Mouse (Mus musculus): ENCODE results near the gene Srrm3. TPM values are rescaled to one million over a fixed set of nuclear protein-coding genes. Genes with fewer than 3 reads are reported as not detected.
A peak's percentile ranks its signal among the peaks of the same experiment; 100 is the strongest.

The Srrm3 gene
- not detected in 2 replicates for total RNA-seq (2015; ENCODE audit: low replicate concordance)
- total RNA-seq (2017; ENCODE audit: low replicate concordance) = not detected in 2 replicates

DNA sequence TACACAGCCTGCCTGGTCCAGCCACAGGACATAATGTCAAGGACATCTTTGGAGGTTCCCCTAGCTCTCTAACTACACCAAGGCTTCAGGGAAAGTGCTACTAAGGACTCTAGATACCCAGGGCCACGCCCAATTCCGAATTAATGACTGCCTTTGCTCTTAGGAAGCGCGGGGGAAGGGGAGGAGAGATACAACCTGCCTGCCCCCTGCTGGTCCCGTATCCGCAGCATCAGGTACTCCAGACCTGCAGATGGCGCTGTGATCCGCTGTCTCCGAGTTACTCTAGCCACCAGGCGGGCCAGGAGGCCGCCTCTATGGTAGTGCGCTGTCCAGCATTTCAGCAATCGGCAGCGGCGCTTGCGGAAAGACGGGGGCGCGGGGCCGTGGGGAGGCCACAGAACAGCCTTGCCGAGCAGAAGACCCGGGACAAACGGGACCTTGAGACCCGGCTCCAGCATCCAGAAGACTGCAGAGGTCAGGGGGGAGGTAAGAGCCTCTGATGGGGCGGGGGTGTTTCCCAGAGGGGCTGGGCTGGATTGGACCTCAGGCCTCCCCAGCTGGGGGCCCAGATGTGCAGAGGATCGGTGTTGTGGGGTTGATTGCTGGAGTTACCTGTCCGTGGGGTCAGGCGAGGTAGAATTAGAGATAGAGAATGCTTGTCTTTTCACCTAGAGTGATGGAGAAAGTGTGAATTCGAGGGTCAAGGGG, at the start of gene Srrm3:
Srrm3 (plus strand) TSS at position 336 of the 708 bp plus-strand sequence.
- peak; percentile 71 for ATAC-seq (replicated peaks; ENCODE audit: low FRiP score, poor library complexity, severe bottlenecking)

DNA sequence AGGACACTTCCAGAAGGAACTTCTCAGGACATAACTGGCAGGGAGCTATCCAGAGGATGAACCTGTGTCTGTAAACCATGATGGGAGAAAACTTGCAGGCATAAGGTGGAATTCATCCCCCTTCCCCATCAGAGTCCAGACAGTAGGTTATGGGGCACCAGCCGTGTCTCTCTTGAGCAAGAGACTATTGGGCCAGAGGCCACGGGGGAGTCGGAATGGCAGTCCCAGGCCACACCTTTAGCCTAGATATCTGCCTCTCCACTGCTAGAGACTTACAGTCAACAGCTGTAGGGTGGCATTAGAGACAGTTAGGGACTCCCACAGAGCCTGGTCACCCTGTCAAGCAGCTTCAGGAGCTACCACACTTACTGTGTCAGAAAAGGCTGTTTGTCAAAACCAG, 44.8 kb upstream of the Srrm3 start:
- no peak for ATAC-seq (replicated peaks; ENCODE audit: low FRiP score, poor library complexity, severe bottlenecking)

- peak; percentile 52; the same call in 1 of the 2 replicates for ATAC-seq (replicated peaks; ENCODE audit: low FRiP score, poor library complexity, severe bottlenecking)
Observed at GRCm38 (mm10) chr5:135763526-135763925, 43.2 kb upstream of the Srrm3 start.

GRCm38 (mm10) chr5:135764971-135765370, 41.7 kb upstream of the Srrm3 start:
- ATAC-seq (replicated peaks; ENCODE audit: low FRiP score, poor library complexity, severe bottlenecking) = no peak

DNA sequence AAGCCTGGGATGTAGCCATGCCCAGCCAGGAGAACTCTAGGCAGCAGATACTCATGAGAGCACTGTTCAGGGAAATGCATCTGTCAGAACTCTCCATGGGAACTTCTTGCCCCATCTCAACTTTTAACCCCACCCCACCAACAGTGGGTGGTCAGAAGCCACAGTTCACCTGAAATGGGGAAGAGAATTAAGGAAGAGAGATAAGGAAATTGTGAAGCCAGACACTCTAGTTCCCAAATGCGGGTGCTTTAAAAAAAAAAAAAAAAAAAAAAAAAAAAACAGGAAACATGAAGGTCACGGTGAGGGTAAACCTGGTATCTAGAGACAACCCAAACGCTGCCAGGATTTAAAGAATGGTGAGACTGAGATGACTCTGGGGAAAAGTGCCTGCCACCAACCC, 34.2 kb upstream of the Srrm3 start:
- ATAC-seq (replicated peaks; ENCODE audit: low FRiP score, poor library complexity, severe bottlenecking) = no peak

GRCm38 (mm10) chr5:135776546-135776945, 30.1 kb upstream of the Srrm3 start:
- no peak for ATAC-seq (replicated peaks; ENCODE audit: low FRiP score, poor library complexity, severe bottlenecking)

GRCm38 (mm10) chr5:135777796-135778470, 28.8 kb upstream of the Srrm3 start, which contains the start of gene Styxl1:
Gene Styxl1 (minus strand): TSS chr5:135778385.
- peak; percentile 11; the same call in 1 of the 2 replicates for ATAC-seq (replicated peaks; ENCODE audit: low FRiP score, poor library complexity, severe bottlenecking)

DNA sequence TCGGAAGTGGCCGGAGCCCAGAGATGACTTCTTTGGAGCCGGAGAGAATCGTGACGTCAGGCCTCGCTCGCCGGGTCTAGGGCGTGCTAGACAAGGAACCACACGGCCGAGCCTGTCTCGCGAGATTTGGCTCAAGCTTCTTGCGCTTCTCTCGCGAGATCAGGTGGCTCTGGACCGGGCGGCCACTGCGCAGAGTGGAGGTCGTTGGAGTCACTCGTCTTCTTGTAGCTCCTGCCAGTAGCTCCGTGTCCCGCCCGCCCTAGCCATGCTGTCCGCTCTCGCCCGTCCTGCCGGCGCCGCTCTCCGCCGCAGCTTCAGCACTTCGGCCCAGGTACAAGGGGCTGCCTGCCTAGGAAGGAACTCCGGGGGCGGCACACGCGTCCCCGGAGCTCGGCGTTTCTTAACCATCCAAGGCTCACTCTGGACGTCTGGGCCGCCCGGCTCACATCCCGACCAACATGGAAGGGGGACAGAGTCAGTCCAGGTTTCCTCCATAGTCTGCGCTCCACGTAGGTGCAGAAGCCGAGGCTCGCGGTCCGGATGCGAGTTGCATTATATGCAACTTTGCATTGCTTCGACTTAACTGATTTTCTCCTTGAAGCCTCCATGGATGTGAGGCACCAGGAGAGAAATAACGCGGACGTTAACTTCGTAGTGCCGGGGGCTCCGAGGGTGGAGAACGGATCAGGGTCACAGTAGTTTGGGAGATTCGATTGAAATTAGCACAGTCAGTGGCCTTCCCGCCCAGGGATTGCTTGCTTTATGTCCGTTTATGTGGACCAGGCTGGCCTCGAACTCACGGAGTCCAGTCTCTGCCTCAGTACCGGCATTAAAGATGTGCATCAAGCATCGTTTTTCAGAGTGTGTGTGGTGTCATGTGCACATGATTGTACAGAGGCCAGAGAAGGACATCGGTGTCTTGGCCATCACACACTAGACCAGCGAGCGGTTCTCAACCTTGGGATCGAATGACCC, 27.9 kb upstream of the Srrm3 start, which contains the start of gene Mdh2:
Mdh2 (plus strand) TSS at position 10 of the 975 bp plus-strand sequence.
- peak; percentile 92 for ATAC-seq (replicated peaks; ENCODE audit: low FRiP score, poor library complexity, severe bottlenecking)

DNA sequence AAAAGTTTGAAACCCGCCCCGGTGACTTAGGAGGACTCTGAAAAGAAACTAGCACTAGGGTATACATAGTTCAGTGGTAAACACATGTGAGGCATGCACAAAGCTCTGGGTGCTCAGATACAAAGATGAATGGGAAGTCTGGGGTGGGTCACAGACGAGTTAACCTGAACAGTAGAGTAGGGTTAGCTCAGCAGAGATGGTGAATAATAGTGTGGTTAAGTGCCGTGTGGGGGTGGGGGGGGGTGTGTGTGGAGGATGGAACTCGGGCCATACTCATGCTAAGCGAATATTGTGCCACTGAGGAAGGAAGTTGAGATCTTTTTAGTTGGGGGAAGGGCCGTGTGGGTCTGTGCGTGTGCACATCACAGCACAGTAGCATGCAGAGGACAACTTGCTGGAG, 26.4 kb upstream of the Srrm3 start:
- no peak for ATAC-seq (replicated peaks; ENCODE audit: low FRiP score, poor library complexity, severe bottlenecking)

- no peak for ATAC-seq (replicated peaks; ENCODE audit: low FRiP score, poor library complexity, severe bottlenecking)
Observed at GRCm38 (mm10) chr5:135782901-135783300, 23.8 kb upstream of the Srrm3 start.

GRCm38 (mm10) chr5:135793996-135794858, 12.5 kb upstream of the Srrm3 start:
- peak; percentile 91 for ATAC-seq (replicated peaks; ENCODE audit: low FRiP score, poor library complexity, severe bottlenecking)

DNA sequence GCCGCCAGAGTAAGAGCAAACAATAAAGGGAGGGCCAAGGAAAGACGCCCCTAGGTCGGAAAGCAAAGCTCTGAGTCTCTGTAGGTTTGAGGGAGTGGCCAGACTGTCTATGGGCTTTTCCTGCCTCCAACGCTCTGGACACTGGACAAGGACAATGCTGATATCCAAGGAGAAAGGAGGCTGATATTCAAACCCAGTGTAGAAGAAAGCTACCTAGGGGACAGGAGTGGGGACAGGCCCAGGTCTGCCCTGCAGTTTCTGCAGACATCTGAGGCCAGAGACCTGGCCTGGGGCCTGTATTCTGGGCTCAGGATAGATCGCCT, 11.9 kb upstream of the Srrm3 start:
- no peak for ATAC-seq (replicated peaks; ENCODE audit: low FRiP score, poor library complexity, severe bottlenecking)

DNA sequence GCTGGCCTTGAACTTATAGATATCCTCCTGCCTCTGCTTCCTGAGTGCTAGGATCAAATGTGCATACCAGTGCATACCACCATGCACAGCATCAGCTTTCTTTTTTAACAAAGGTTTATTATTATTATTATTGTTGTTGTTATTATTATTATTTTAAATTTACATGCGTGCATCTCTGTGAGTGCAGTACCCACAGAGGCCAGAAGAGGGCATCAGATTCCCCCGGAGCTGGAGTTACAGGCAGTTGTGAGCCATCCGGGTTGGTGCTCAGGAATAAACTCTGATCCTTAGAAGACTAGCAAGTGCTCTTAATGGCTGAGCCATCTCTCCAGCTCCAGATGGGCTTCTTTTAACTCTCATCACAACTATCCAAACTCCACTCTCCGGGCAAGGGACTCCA, 6.9 kb upstream of the Srrm3 start:
- no peak for ATAC-seq (replicated peaks; ENCODE audit: low FRiP score, poor library complexity, severe bottlenecking)

DNA sequence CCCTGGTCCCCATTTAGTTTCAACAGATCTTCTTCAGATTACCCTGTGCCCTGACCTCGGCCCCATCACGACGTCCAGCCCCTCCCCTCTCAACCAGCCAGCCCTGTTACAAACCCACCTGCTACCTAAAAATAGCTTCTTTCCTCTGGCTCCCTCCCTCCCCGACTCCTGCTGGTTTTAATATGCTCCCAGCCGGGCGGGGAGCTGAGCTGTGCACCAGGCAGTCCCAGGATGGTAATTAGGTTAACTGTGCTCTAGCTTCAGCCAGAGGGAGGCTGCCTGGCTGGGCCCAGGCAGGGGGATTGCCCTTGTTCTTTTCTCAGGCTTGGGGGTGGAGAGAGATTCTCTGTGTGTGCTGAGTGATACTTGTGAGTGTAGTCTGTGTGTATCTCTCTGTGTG, 5.8 kb upstream of the Srrm3 start:
- ATAC-seq (replicated peaks; ENCODE audit: low FRiP score, poor library complexity, severe bottlenecking) = no peak

DNA sequence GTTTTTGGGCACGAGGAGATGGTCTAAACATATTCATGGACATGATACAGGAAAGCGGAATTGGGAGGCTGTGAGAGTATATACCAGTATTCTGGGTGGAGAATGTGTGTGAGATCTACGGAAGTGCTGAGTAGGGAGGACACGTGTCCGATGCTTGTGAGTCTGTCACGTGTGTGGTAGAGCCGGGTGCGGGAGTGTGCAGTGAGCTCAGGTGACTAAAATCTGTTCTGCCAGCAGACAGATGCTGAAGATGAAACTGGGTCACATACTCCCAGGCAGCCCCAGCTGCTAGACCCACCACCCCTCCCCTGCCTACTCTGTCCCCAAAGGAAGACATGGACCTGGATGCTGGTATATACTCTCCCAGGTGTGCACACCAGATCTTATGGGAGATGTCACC, 4.0 kb upstream of the Srrm3 start:
- ATAC-seq (replicated peaks; ENCODE audit: low FRiP score, poor library complexity, severe bottlenecking) = no peak

DNA sequence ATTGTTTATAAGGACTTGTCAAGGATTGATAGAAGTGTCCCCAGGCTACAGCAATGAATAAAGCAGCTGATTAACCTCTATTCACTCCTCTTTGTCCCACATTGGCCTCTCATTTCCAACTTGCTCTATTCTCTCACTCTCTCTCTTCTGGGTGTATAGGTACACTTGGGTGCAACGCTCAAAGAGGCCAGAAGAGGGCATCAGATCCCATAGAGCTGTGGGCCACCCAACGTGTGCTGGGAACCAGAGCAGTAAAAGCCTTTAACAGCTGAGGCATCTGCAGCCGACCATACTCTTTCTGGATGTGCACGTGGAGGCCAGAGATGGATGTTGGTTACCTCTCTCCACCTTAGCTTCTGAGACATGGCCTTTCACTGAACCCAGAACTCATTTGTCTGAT, 3.6 kb upstream of the Srrm3 start:
- no peak for ATAC-seq (replicated peaks; ENCODE audit: low FRiP score, poor library complexity, severe bottlenecking)

- ATAC-seq (replicated peaks; ENCODE audit: low FRiP score, poor library complexity, severe bottlenecking) = no peak
Observed at GRCm38 (mm10) chr5:135803676-135804075, 3.0 kb upstream of the Srrm3 start.

- no peak for ATAC-seq (replicated peaks; ENCODE audit: low FRiP score, poor library complexity, severe bottlenecking)
Observed at GRCm38 (mm10) chr5:135804735-135805134, 2.0 kb upstream of the Srrm3 start.

DNA sequence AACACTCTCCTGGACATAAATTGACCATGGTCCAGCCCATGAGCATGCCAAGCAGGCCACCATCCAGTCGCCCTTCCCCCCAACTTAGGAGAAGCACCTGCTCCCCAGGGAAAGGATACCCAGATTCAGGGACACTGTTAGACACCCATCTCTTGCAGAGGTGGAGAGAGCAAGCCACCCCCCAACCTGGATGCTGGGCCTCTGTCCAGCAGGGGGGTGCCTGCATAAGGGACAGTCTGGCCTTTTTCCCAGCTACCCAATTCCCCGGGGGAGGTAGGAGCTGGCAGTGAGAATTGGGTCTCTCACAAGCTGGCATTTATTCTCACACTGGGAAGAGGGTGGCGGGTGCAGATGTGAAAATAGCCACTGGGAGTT, 560 bp downstream of the Srrm3 start:
- ATAC-seq (replicated peaks; ENCODE audit: low FRiP score, poor library complexity, severe bottlenecking) = no peak

All from erythroid progenitor cell, adult 5-6 weeks (primary cell).